Mouse (Mus musculus) forebrain, postnatal 0 days (tissue): ENCODE measurements around the gene Gm20696. TPM values are rescaled to one million over a fixed set of nuclear protein-coding genes. Genes with fewer than 3 reads are reported as not detected.

ENCODE experiments used
- ATAC-seq: fragments of 200-750 bp; cut with Nextera tagmentation; 2 replicates; pipeline ENCODE4 v1.8.0; 2017; ENCODE audit warnings: mild to moderate bottlenecking, moderate library complexity
- DNase-seq: peaks from one replicate; pipeline ENCODE4 v3.0.0-alpha.2; 2015
- H3K27ac ChIP-seq: fragments of 300-500 bp; sonication (generic); 2 replicates; pipeline ENCODE4 v1.5.1; 2014; ENCODE audit warnings: low read depth, mild to moderate bottlenecking, antibody characterized with exemption, low read length, moderate library complexity, mixed read lengths
- H3K27me3 ChIP-seq: fragments of 300-500 bp; sonication (generic); 2 replicates; pipeline ENCODE4 v1.6.1; 2014; ENCODE audit warnings: mild to moderate bottlenecking, low read length, mixed read lengths; ENCODE audit not compliant: insufficient read depth
- H3K36me3 ChIP-seq: fragments of 300-500 bp; sonication (generic); 2 replicates; pipeline ENCODE4 v1.6.1; 2014; ENCODE audit warnings: mild to moderate bottlenecking, moderate library complexity; ENCODE audit not compliant: insufficient read depth
- H3K4me1 ChIP-seq: fragments of 300-500 bp; sonication (generic); 2 replicates; pipeline ENCODE4 v1.6.1; 2014; ENCODE audit warnings: antibody characterized with exemption; ENCODE audit not compliant: insufficient read depth
- H3K4me2 ChIP-seq: fragments of 300-500 bp; sonication (generic); 2 replicates; pipeline ENCODE4 v1.6.1; 2014; ENCODE audit warnings: low read depth, mild to moderate bottlenecking, moderate library complexity
- H3K4me3 ChIP-seq: fragments of 300-500 bp; sonication (generic); 2 replicates; pipeline ENCODE4 v1.5.1; 2014; ENCODE audit warnings: low read depth, low read length, mixed read lengths
- H3K9ac ChIP-seq: fragments of 300-500 bp; sonication (generic); 2 replicates; pipeline ENCODE4 v1.6.1; 2014; ENCODE audit warnings: mild to moderate bottlenecking
- H3K9me3 ChIP-seq: fragments of 300-500 bp; sonication (generic); 2 replicates; pipeline ENCODE4 v1.6.1; 2016; ENCODE audit warnings: low read length
- CTCF ChIP-seq: sonication (generic); IDR thresholded peaks from 2 replicates; pipeline ENCODE4 v1.5.1; 2016; ENCODE audit warnings: antibody characterized with exemption, control low read depth, low read depth
- WGBS: fragments of 180-500 bp; shearing (Covaris S2); extraction: QIAGEN DNeasy Blood & Tissue Kit; methylation state at CpG from one replicate; pipeline ENCODE4 v1.1.7; 2014; 5-methylcytosine and 5-hydroxymethylcytosine counted together
- polyA plus RNA-seq: library from polyadenylated mRNA; unstranded; fragments of >200 nt; fragmentation: Nextera tagmentation; extraction: Ambion mirVana; gene quantifications from 2 replicates; pipeline ENCODE4 v1.2.1, GENCODE M21; 2015
- total RNA-seq: library from RNA; depleted of rRNA; stranded (reverse); fragments of >200 nt; gene quantifications from 2 replicates; pipeline ENCODE4 v1.2.3, GENCODE M21; 2014

The Gm20696 gene
- total and polyA plus RNA-seq, 2 experiments from 2014 or later: 2.2 to 2.6 TPM

DNA sequence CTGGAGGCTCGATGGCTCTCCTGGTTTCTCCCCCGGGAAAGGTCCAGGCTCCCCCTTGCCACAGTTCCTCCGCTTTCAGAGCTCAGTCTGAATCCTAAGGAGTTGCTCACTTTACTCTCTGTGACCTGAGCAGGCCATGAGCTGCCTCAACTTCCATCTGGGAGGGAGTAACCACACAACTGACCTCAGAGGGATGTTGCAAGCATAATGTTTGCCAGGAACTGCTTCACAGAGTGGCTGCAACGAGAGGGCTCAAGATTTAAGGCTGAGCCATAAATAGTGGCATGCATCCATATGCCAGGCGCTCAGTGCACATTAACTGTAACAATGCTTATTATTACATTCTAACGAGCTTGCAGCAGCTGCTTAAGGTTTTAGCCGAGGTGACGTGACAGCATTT lies 29.8 kb downstream of the Gm20696 start:
- H3K27ac ChIP-seq: no peak overlapping the region
- H3K9ac ChIP-seq: no peak overlapping the region
- H3K4me2 ChIP-seq: no peak overlapping the region
- 41% methylated on average over 8 of the region's 8 CpGs for WGBS
- no peaks in the 10 kb centered on the region for H3K9me3 ChIP-seq
- no peaks in the 10 kb centered on the region for H3K4me1 ChIP-seq
- ATAC-seq (no peak), DNase-seq (no peak)
- no peaks in the 10 kb centered on the region for H3K27me3 ChIP-seq
- H3K4me3 ChIP-seq: no peak overlapping the region
- TF ChIP-seq CTCF: no peak
- peaks cover 24% of the 10 kb centered on the region for H3K36me3 ChIP-seq

DNA sequence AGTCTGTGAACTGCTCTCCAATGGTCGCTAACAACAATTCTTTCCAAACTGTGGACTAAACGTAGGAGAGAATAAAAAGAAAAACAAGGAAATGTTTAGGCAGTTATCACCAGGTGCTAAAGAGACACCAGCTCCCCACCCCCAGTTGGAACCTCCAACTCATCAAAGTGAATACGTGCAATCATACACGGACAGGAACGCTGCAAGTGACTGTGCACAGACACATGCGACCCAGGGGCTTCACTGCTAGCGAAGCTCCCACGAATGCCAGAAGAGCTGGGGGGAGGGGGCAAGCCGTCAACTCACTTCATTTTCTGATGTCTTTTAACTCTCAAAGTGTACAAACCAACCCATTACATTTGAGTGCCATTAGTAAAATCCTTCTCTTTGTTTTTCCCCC lies 30.5 kb downstream of the Gm20696 start:
- Histone ChIP-seq H3K4me1 (no peaks in the 10 kb centered on the region), H3K9ac (no peak overlapping the region), H3K36me3 (peaks cover 28% of the 10 kb centered on the region), H3K4me3 (no peak overlapping the region), H3K4me2 (no peak overlapping the region), H3K27ac (no peak overlapping the region), H3K9me3 (no peaks in the 10 kb centered on the region), H3K27me3 (no peaks in the 10 kb centered on the region)
- ATAC-seq: peak; percentile 40; the same call in 1 of the 2 replicates
- WGBS: 53% methylated on average over 9 of the region's 9 CpGs
- DNase-seq: no peak
- no peak for TF ChIP-seq CTCF

GRCm38 (mm10) chr6:99632121-99632980 lies 34.2 kb downstream of the Gm20696 start:
- H3K36me3 ChIP-seq: peaks cover 19% of the 10 kb centered on the region
- no peak overlapping the region for H3K27ac ChIP-seq
- no peaks in the 10 kb centered on the region for H3K9me3 ChIP-seq
- H3K9ac ChIP-seq: no peak overlapping the region
- H3K4me2 ChIP-seq: no peak overlapping the region
- H3K4me3 ChIP-seq: no peak overlapping the region
- TF ChIP-seq CTCF: no peak
- no peaks in the 10 kb centered on the region for H3K27me3 ChIP-seq
- ATAC-seq (no peak), DNase-seq (no peak)
- no peaks in the 10 kb centered on the region for H3K4me1 ChIP-seq
- 89% methylated on average over 32 of the region's 32 CpGs for WGBS

- DNase-seq (no peak), ATAC-seq (no peak)
- Histone ChIP-seq H3K27ac (no peak overlapping the region), H3K4me3 (no peak overlapping the region), H3K36me3 (peaks cover 19% of the 10 kb centered on the region), H3K4me1 (no peaks in the 10 kb centered on the region), H3K27me3 (no peaks in the 10 kb centered on the region), H3K9me3 (no peaks in the 10 kb centered on the region), H3K9ac (no peak overlapping the region), H3K4me2 (no peak overlapping the region)
- 83% methylated on average over 5 of the region's 5 CpGs for WGBS
- TF ChIP-seq CTCF: no peak
Measured at GRCm38 (mm10) chr6:99631637-99632036, 35.0 kb downstream of the Gm20696 start.

DNA sequence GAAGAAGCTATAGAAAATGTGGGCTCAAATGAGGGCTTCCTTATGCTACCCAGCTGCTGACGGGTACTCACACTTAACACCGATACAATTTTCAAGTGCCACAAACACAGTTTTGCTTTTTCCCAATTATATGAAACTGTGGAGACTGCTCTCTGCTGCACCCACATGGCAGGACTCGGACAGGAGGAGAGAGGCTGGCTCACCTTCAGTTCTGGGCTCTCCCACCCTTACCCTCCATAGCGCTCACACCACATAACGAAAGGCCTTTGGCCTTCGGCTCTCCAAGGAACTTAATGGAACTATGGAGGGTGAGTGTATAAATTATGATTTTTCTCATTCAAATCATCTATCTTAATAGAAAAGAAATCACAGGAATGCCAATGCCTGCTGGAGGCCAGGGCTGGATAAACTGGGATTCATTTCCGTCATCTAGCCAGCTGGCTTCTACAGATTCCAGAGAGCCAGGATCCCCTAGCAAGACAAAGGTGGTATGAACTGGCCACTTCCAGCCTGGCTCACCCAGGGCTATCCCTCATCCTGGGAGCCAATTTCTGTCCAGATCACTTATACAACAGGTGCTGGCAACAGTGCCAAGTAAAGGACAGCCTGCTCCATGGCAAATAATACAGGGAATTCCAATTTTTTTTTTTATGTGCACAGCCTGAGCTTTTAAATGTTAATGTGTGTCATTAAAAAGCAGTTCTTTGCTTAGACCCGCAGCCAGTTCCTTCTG lies 36.7 kb downstream of the Gm20696 start:
- no peaks in the 10 kb centered on the region for H3K9me3 ChIP-seq
- H3K27ac ChIP-seq: no peak overlapping the region
- no peaks in the 10 kb centered on the region for H3K27me3 ChIP-seq
- no peak overlapping the region for H3K9ac ChIP-seq
- DNase-seq (no peak), ATAC-seq (peak; percentile 34)
- no peak overlapping the region for H3K4me3 ChIP-seq
- H3K4me1 ChIP-seq: no peaks in the 10 kb centered on the region
- TF ChIP-seq CTCF: peak; percentile 28; the same call in 1 of the 2 replicates
- peaks cover 19% of the 10 kb centered on the region for H3K36me3 ChIP-seq
- WGBS: 59% methylated on average over 8 of the region's 8 CpGs
- H3K4me2 ChIP-seq: no peak overlapping the region

- H3K27ac ChIP-seq: no peak overlapping the region
- no peak for ATAC-seq
- TF ChIP-seq CTCF: no peak
Measured at GRCm38 (mm10) chr6:99626347-99626746, 40.2 kb downstream of the Gm20696 start.

GRCm38 (mm10) chr6:99625803-99626202 lies 40.8 kb downstream of the Gm20696 start:
- Histone ChIP-seq H3K27ac (no peak overlapping the region), H3K4me2 (no peak overlapping the region), H3K9me3 (no peaks in the 10 kb centered on the region), H3K9ac (no peak overlapping the region), H3K4me1 (no peaks in the 10 kb centered on the region), H3K36me3 (peaks cover 3% of the 10 kb centered on the region; the same call in 1 of the 2 replicates), H3K4me3 (no peak overlapping the region), H3K27me3 (no peaks in the 10 kb centered on the region)
- TF ChIP-seq CTCF: no peak
- DNase-seq (no peak), ATAC-seq (no peak)
- WGBS: 16% methylated on average over 7 of the region's 7 CpGs

More at GRCm38 (mm10) chr6:99626347-99626746, 40.2 kb downstream of the Gm20696 start:
- Histone ChIP-seq H3K9ac (no peak overlapping the region), H3K9me3 (no peaks in the 10 kb centered on the region), H3K36me3 (peaks cover 7% of the 10 kb centered on the region), H3K4me2 (no peak overlapping the region), H3K4me3 (no peak overlapping the region), H3K27me3 (no peaks in the 10 kb centered on the region), H3K4me1 (no peaks in the 10 kb centered on the region)
- DNase-seq: no peak
- 28% methylated on average over 2 of the region's 2 CpGs for WGBS
